7 mouse cellular contexts compared by ENCODE assay signal in the genomic region with DNA sequence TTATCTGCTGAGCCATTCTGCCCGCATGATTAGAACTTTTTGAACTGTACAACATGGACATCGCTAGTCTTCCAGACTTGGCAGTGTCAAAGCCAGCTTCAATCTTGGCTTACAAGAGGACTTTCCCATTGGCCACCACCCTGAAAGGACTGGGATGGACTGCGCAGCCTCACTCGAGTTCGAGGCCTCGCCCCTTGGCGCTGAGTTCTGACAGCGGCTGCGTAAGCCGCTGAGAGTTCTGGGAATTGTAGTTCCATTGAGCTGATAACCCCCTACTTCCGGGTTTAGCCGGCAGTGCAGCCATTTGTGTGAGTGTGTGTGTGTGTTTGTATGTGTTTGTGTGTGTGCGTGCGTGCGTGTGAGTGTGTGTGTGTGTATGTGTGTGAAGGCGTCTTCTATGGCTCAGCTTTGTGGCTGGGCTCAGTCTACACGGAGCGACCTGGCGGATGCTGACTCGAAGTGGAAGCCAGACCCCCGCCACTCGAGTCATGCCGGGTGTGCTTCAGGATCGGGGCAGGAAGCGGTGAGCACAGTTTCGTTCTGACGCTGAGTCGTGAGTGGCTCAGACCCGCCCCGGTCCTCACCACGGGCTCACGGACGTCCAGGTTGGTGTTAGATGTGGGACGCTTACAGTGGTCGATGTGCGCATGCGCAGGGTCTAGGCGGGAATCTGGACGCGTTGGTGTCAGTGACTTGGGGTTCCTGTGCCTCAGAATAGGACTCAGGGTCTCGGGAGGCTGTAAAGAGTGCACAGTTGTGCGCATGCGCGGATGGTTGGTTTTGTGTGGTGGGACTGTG. TPM values are rescaled to one million over a fixed set of nuclear protein-coding genes. Genes with fewer than 3 reads are reported as not detected.
DNase-seq lines count a peak whose midpoint lies in the region; ATAC-seq lines count a peak whose summit lies in the region.

A gene (plus strand): TSS at position 291 of the 798 bp plus-strand sequence.

- 19% methylated on average over 44 of the region's 44 CpGs for WGBS in embryonic facial prominence, embryonic 11.5 days
- WGBS in limb, embryonic 10.5 days = 17% methylated on average over 44 of the region's 44 CpGs
- WGBS in midbrain, embryonic 13.5 days = 16% methylated on average over 44 of the region's 44 CpGs

- DNase-seq in adrenal gland, postnatal 14 days = peak; percentile 97
- DNase-seq in embryonic facial prominence, embryonic 11.5 days (ENCODE audit: low spot score) = peak; percentile 99
- peak; percentile 98 for DNase-seq in kidney, adult 11 months
- DNase-seq in limb, embryonic 10.5 days (ENCODE audit: low spot score) = peak; percentile 93
- DNase-seq in spleen, adult 12 weeks (ENCODE audit: low spot score) = peak; percentile 83

- H3K27ac ChIP-seq in embryonic facial prominence, embryonic 11.5 days (replicated peaks; ENCODE audit: low read depth, low read length) = peak within 1 kb of the TSS; percentile 78
- H3K27ac ChIP-seq in limb, embryonic 10.5 days = peak within 1 kb of the TSS; percentile 85
- peak within 1 kb of the TSS; percentile 80 for H3K27ac ChIP-seq in midbrain, embryonic 13.5 days

- no peaks in the 10 kb centered on the region for H3K4me1 ChIP-seq in embryonic facial prominence, embryonic 11.5 days (ENCODE audit: control insufficient read depth, insufficient read depth, low read length)
- H3K4me1 ChIP-seq in limb, embryonic 10.5 days = peaks cover 14% of the 10 kb centered on the region
- peaks cover 21% of the 10 kb centered on the region for H3K4me1 ChIP-seq in midbrain, embryonic 13.5 days (replicated peaks)

- peak within 1 kb of the TSS; percentile 75 for H3K4me3 ChIP-seq in embryonic facial prominence, embryonic 11.5 days (ENCODE audit: low read depth, low read length)
- H3K4me3 ChIP-seq in limb, embryonic 10.5 days = peak within 1 kb of the TSS; percentile 68
- peak within 1 kb of the TSS; percentile 69 for H3K4me3 ChIP-seq in midbrain, embryonic 13.5 days (replicated peaks)

- H3K4me2 ChIP-seq in embryonic facial prominence, embryonic 11.5 days (ENCODE audit: low read depth, low read length) = peak within 1 kb of the TSS; percentile 76
- H3K4me2 ChIP-seq in midbrain, embryonic 13.5 days (replicated peaks) = peak within 1 kb of the TSS; percentile 82

- peak within 1 kb of the TSS; percentile 76 for H3K9ac ChIP-seq in embryonic facial prominence, embryonic 11.5 days (replicated peaks; ENCODE audit: low read length)
- H3K9ac ChIP-seq in midbrain, embryonic 13.5 days (replicated peaks) = peak within 1 kb of the TSS; percentile 73

- peak; percentile 97 for ATAC-seq in embryonic facial prominence, embryonic 11.5 days (replicated peaks; ENCODE audit: insufficient number of reproducible peaks, low FRiP score, low TSS enrichment, low read depth)
- ATAC-seq in granulocyte monocyte progenitor cell, adult 5-6 weeks (replicated peaks; ENCODE audit: poor library complexity, severe bottlenecking) = peak; percentile 89
- peak; percentile 96 for ATAC-seq in midbrain, embryonic 13.5 days

- no peaks in the 10 kb centered on the region for H3K27me3 ChIP-seq in embryonic facial prominence, embryonic 11.5 days (ENCODE audit: control insufficient read depth, insufficient read depth, low read length)
- H3K27me3 ChIP-seq in limb, embryonic 10.5 days (ENCODE audit: low read depth, poor library complexity, severe bottlenecking) = no peaks in the 10 kb centered on the region
- 0 out of 2 replicates have a peak, but pooled peaks cover 3% of the 10 kb centered on the region for H3K27me3 ChIP-seq in midbrain, embryonic 13.5 days

- 0 out of 2 replicates have a peak, but pooled peaks cover 2% of the 10 kb centered on the region for H3K9me3 ChIP-seq in embryonic facial prominence, embryonic 11.5 days (replicated peaks; ENCODE audit: control insufficient read depth, low read length)
- H3K9me3 ChIP-seq in limb, embryonic 10.5 days (replicated peaks) = peaks cover 6% of the 10 kb centered on the region
- peaks cover 6% of the 10 kb centered on the region; the same call in 1 of the 2 replicates for H3K9me3 ChIP-seq in midbrain, embryonic 13.5 days

- H3K36me3 ChIP-seq in embryonic facial prominence, embryonic 11.5 days (replicated peaks; ENCODE audit: control insufficient read depth, insufficient read depth, low read depth, low read length) = peaks cover 2% of the 10 kb centered on the region; the same call in 1 of the 2 replicates
- peaks cover 34% of the 10 kb centered on the region for H3K36me3 ChIP-seq in limb, embryonic 10.5 days
- peaks cover 27% of the 10 kb centered on the region for H3K36me3 ChIP-seq in midbrain, embryonic 13.5 days

RNA-seq across cellular contexts. Expression of the gene that starts here (rescaled TPM):
- 21.8 and 22.3 TPM in 2 replicates for total RNA-seq in adrenal gland, postnatal 14 days (2021)
- 32.5 and 32.7 TPM in 2 replicates for polyA plus RNA-seq in embryonic facial prominence, embryonic 11.5 days (2014; fragmentation: Nextera tagmentation; extraction: Ambion mirVana)
- 16.5 and 20.9 TPM in 2 replicates for total RNA-seq in granulocyte monocyte progenitor cell, adult 5-6 weeks (2014; fragmentation: Nextera tagmentation)
- total RNA-seq in granulocyte monocyte progenitor cell, adult 5-6 weeks (2017) = 13.9 and 25.8 TPM in 2 replicates
- 26.8 and 30.2 TPM in 2 replicates for polyA plus RNA-seq in limb, embryonic 10.5 days (2016; fragmentation: Nextera tagmentation; extraction: Ambion mirVana)
- 33.6 and 35.2 TPM in 2 replicates for polyA plus RNA-seq in midbrain, embryonic 13.5 days (2015; fragmentation: Nextera tagmentation; extraction: Ambion mirVana)

Comparison
In these comparisons a context has a peak if more than half of its experiments do, and no peak if none do; other contexts are left out.
1. Peak in every context shown above with its lines: DNase-seq, ATAC-seq, H3K4me3 ChIP-seq and H3K27ac ChIP-seq.